Mouse (Mus musculus): ENCODE results near the gene Cirbp. TPM values are rescaled to one million over a fixed set of nuclear protein-coding genes. Genes with fewer than 3 reads are reported as not detected.
"Not testable (repeated sequence)": the region's sequence is repeated elsewhere in the genome, so short reads cannot be mapped to it uniquely, and the experiment has no call there.

The Cirbp gene
- polyA plus RNA-seq, 1 experiment: 150 TPM

DNA sequence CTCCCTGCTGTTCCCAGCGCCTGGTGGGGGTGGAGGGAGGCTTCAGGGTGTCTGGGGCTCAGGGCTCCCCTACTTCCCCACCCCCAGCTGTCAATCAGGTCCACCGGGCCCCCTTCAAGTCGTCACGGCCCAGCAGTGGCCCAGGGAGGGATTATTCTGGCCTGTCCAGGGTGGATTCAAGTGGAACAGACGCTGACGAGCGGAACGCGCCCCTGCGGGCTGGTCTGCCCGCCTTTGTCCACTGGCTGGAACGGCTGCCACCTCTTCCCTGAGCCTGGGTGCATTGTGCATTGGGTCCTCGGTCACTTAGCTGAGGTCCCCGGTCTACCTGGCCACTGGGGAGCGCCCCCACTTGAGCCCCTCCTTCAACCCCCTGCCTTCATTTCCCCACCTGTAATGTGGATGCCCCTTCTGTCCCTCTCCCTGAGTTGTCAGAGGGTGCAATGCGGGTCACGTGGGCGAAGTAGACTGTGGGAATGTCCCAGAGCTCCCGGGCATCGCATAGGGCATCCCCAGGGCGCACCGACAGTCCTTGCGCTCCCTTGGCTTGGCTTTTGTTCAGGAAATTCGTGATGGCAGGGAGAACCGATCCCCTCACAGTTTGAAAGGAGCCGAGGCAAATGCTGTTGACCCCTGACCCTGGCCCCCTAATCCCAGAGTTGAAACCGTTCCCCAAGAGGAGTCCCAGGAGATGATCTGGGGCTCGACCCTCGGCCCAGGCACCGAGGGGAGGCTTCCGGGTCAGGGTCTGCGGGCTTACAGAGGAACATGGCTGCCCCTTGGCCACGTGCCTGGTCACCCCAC lies 31.2 kb downstream of the Cirbp start:
- TF ChIP-seq POLR2A (IDR thresholded peaks at IDR 0.05; ENCODE audit: extremely low read depth, insufficient read depth, low read length) (no peak), CTCF (IDR thresholded peaks at IDR 0.05; ENCODE audit: extremely low read depth, insufficient read depth, low read length) (no peak)
- H3K4me1 ChIP-seq (ENCODE audit: control insufficient read depth, insufficient read depth, low read length): no peaks in the 10 kb centered on the region
- H3K4me3 ChIP-seq (ENCODE audit: insufficient read depth, low read length): no peak overlapping the region
- no peak overlapping the region for H3K27ac ChIP-seq (ENCODE audit: insufficient read depth, low read length)

DNA sequence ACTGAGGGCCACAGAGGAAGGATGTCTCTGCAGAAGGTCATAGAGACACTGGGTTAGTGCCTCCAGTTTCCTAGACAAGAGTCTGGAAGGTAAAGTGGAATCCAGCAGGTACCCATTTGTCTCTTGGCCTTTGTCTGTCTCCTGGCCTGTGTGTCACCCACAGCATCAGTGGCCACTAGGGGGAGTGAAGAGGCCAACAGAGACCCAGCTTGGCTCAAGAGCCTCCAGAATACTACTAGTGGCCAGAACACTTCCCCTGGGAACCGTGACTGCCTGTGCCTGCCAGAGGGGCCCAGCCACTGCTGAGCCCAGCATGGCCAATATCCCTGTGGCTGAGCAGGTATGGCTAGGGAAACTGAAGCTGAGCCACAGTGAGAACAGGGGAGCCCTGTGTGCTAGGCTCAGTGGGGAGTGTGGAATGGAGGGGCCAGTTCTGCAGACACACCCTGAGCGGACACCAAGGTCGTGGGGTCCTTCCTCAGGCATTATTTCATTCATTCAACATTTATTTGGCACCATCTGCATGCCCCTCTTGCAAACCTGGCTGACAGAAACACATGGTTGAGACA lies 33.7 kb downstream of the Cirbp start:
- Histone ChIP-seq H3K4me1 (ENCODE audit: control insufficient read depth, insufficient read depth, low read length) (no peaks in the 10 kb centered on the region), H3K4me3 (ENCODE audit: insufficient read depth, low read length) (no peak overlapping the region), H3K27ac (ENCODE audit: insufficient read depth, low read length) (no peak overlapping the region)
- peak; percentile 81 for TF ChIP-seq CTCF (IDR thresholded peaks at IDR 0.05; ENCODE audit: extremely low read depth, insufficient read depth, low read length)
- no peak for TF ChIP-seq POLR2A (IDR thresholded peaks at IDR 0.05; ENCODE audit: extremely low read depth, insufficient read depth, low read length)

DNA sequence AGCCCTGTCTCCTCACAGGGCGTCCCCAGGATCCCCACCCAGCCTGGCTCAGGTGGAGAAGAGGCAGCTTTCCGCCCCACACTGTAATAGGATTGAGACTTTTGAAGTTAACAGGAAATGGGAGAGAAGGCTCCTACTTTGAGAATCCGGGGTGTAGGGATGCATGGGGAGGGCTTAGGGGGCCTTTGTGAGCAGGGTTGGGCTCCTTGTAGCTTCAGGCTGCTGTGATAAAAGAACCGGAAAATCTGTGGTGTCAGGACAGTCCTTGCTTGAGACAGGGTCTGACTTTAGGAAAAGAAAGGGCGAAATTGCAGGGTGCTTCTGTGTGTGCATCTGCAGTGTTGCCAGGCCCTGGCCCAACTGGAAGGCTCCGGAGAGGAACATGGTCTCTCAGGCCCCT lies 34.7 kb downstream of the Cirbp start:
- Histone ChIP-seq H3K4me1 (ENCODE audit: control insufficient read depth, insufficient read depth, low read length) (no peaks in the 10 kb centered on the region), H3K4me3 (ENCODE audit: insufficient read depth, low read length) (no peak overlapping the region), H3K27ac (ENCODE audit: insufficient read depth, low read length) (no peak overlapping the region)
- TF ChIP-seq CTCF (IDR thresholded peaks at IDR 0.05; ENCODE audit: extremely low read depth, insufficient read depth, low read length) (no peak), POLR2A (IDR thresholded peaks at IDR 0.05; ENCODE audit: extremely low read depth, insufficient read depth, low read length) (no peak)

DNA sequence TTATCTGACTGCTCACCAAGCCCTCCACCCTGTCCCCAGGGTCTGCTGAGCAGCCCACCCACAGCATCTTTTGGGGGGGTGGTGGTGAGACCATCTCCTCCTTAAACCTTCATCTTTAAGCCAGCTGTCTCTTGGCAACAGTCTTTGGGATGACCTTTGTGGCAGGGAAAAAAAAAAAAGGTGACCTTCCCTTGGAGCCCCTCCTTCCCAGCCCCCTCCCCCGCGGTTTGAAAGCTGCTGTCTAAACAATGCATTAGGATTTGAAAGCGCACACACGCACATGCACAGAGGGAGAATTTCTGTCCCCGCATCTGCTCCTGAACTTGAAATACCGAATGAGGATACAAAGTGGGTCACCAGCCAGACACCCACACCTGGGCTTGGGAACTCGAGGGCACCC lies 38.3 kb downstream of the Cirbp start:
- H3K27ac ChIP-seq (ENCODE audit: insufficient read depth, low read length): no peak overlapping the region
- no peaks in the 10 kb centered on the region for H3K4me1 ChIP-seq (ENCODE audit: control insufficient read depth, insufficient read depth, low read length)
- H3K4me3 ChIP-seq (ENCODE audit: insufficient read depth, low read length): no peak overlapping the region
- no peak for TF ChIP-seq POLR2A (IDR thresholded peaks at IDR 0.05; ENCODE audit: extremely low read depth, insufficient read depth, low read length)
- no peak for TF ChIP-seq CTCF (IDR thresholded peaks at IDR 0.05; ENCODE audit: extremely low read depth, insufficient read depth, low read length)

DNA sequence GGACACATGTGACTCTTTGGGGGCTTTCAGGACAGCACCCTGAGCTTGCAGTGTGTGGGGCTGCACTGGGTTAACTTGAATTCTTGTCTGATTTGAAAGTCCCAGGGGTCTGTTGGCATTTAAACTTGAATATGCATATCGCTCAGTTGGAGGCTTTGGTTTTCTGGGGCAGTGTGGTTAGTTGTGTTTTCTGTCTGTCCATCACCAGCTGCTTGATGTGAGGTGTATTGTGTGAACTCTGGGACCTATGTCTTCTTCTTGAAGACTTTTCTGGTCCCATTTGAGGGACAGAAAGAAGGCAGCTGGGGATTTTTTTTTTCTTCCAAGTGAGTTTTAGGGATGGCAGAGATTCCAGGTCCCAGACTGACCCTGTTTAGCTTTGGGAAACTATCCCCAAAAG lies 41.4 kb downstream of the Cirbp start:
- Histone ChIP-seq H3K27ac (ENCODE audit: insufficient read depth, low read length) (no peak overlapping the region), H3K4me3 (ENCODE audit: insufficient read depth, low read length) (no peak overlapping the region), H3K4me1 (ENCODE audit: control insufficient read depth, insufficient read depth, low read length) (0 out of 2 replicates have a peak, but pooled peaks cover 1% of the 10 kb centered on the region)
- TF ChIP-seq CTCF (IDR thresholded peaks at IDR 0.05; ENCODE audit: extremely low read depth, insufficient read depth, low read length) (no peak), POLR2A (IDR thresholded peaks at IDR 0.05; ENCODE audit: extremely low read depth, insufficient read depth, low read length) (no peak)

DNA sequence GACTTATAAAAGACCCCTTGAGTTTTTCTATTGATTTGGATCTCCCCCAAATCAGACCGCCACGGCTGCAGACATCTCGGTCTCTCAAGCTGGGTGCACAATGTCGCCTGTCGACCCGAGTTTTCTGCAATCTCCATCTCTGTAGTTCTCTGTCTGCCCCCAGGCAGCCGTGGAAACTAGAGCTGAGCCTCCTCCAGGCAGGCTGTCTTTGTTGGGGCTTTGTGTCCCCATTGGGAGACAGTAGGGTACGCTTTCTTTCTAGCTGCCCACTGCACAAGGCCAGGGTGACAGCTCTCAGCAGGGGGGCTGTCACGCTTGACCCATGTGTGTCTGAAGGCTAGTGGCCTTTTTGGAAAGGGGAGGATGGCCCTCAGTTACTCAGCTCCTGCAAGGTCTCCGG lies 41.9 kb downstream of the Cirbp start:
- TF ChIP-seq CTCF (IDR thresholded peaks at IDR 0.05; ENCODE audit: extremely low read depth, insufficient read depth, low read length) (no peak), POLR2A (IDR thresholded peaks at IDR 0.05; ENCODE audit: extremely low read depth, insufficient read depth, low read length) (no peak)
- H3K4me3 ChIP-seq (ENCODE audit: insufficient read depth, low read length): no peak overlapping the region
- 0 out of 2 replicates have a peak, but pooled peaks cover 1% of the 10 kb centered on the region for H3K4me1 ChIP-seq (ENCODE audit: control insufficient read depth, insufficient read depth, low read length)
- no peak overlapping the region for H3K27ac ChIP-seq (ENCODE audit: insufficient read depth, low read length)

DNA sequence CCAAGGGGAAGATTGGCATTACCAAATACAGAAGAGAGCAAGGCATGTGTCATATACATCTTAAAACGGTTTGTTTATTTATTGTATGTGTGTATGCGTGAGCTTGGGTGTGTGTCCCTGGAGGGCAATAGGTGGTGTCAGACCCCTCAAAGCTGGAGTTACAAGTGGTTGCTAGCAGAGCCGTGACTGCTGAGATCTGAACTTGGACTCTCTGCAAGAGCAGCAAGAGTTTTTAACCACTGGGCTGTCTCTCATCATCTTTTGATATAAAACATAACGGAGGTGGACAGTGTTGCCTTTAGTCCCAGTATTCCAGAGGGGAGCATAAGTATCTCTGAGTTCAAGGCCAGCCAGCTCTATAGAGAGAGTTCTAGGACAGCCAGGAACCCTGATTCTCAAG lies 42.5 kb downstream of the Cirbp start:
- Histone ChIP-seq H3K4me1 (ENCODE audit: control insufficient read depth, insufficient read depth, low read length) (0 out of 2 replicates have a peak, but pooled peaks cover 1% of the 10 kb centered on the region), H3K4me3 (ENCODE audit: insufficient read depth, low read length) (no peak overlapping the region), H3K27ac (ENCODE audit: insufficient read depth, low read length) (no peak overlapping the region)
- no peak for TF ChIP-seq POLR2A (IDR thresholded peaks at IDR 0.05; ENCODE audit: extremely low read depth, insufficient read depth, low read length)
- TF ChIP-seq CTCF (IDR thresholded peaks at IDR 0.05; ENCODE audit: extremely low read depth, insufficient read depth, low read length): no peak

DNA sequence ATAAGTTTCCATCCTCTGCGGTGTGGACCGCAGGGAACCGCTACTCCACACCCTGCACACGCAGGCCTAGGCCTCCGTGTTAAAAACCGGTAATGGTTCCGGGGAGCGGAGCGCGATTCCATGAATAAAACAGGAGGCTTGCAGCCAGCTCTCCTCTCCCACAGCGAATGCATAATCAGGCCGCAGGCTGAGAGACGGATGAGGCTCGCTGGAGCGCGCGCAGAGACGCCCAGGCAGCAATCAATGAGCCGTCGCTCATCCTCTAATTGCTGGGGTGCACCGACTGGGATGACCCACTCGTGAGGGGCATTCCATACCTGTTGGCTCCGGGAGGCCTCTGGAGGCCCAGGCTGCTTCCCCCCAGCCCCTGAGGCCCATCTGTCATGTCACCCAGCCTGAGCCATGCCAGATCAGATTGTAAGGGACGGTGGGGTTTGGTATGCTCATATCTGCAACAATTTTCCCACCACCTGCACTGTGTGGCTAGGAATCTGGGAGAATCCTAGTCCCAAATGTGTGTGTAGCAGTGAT lies 43.1 kb downstream of the Cirbp start:
- TF ChIP-seq POLR2A (IDR thresholded peaks at IDR 0.05; ENCODE audit: extremely low read depth, insufficient read depth, low read length): 0 out of 2 replicates have a peak, but pooled peaks have one; percentile 29
- no peak for TF ChIP-seq CTCF (IDR thresholded peaks at IDR 0.05; ENCODE audit: extremely low read depth, insufficient read depth, low read length)

DNA sequence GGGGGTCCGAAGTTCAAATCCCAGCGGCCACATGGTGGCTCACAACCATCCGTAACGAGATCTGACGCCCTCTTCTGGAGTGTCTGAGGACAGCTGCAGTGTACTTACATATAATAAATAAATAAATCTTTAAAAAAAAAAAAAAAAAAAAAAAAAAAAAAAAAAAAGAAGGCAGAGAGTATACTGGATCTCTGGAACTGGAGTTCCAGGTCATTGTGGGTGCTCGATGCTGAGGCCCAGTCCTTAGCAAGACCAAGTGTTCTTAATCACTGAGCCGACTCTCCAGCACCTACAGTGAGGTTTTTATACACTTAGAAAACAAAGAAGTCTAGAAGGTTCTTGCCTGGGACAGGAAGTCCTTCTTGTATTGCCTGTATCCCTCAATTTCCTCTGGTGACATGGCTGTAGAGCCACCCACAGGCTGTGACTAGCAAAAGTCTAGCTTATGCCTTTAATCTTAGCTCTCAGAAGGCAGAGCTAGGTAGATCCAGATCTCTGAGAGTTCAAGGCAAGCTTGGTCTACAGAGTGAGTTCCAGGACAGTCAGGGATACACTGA lies 45.8 kb downstream of the Cirbp start:
- not testable (repeated sequence) for H3K4me3 ChIP-seq (ENCODE audit: insufficient read depth, low read length); H3K4me1 ChIP-seq (ENCODE audit: control insufficient read depth, insufficient read depth, low read length); H3K27ac ChIP-seq (ENCODE audit: insufficient read depth, low read length)

More for the DNA sequence above, 43.1 kb downstream of the Cirbp start:
- Histone ChIP-seq H3K27ac (ENCODE audit: insufficient read depth, low read length) (0 out of 2 replicates have a peak overlapping the region, but pooled peaks have one; percentile 9), H3K4me3 (ENCODE audit: insufficient read depth, low read length) (no peak overlapping the region), H3K4me1 (ENCODE audit: control insufficient read depth, insufficient read depth, low read length) (0 out of 2 replicates have a peak, but pooled peaks cover 1% of the 10 kb centered on the region)
